10 mouse cellular contexts compared by ENCODE assay signal in the genomic region with DNA sequence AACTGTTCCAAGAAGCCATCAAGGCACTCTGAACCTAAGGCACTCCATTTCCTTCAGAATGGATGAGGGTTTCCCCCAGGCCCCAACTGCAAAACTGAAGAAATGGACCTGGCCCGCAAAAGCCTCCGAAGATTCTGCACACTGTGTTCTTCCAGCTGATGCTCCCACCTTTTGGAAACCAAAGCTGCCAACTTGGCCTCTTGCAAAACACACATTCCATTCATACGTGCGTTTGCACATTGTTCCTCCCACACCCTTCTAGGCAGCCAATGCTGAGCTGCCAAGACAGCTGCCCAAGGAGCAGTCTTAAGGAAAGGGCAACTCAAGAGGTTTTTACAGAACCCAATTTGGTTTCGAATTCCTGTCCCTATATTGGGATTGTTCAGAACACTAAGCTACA. TPM values are rescaled to one million over a fixed set of nuclear protein-coding genes. Genes with fewer than 3 reads are reported as not detected.
DNase-seq lines count a peak whose midpoint lies in the region; ATAC-seq and TF ChIP-seq lines count a peak whose summit lies in the region.
"Had no signal": no experiment of that assay in that cellular context is flagged by ENCODE, and none has a peak within 500 bp of the region (broad histone marks: within the 10 kb centered on the region; RNA-seq: fewer than 3 reads in every experiment).

No protein-coding gene starts in this region.

- ATAC-seq in Patski = peak; percentile 91
- peak; percentile 35; the same call in 1 of the 2 replicates for ATAC-seq in lung, embryonic 15.5 days (ENCODE audit: borderline replicate concordance, extremely low read depth, low FRiP score, low TSS enrichment)
- ATAC-seq in megakaryocyte progenitor cell, adult 5-6 weeks (replicated peaks; ENCODE audit: poor library complexity) = no peak
- ATAC-seq in erythroid progenitor cell, adult 5-6 weeks (replicated peaks; ENCODE audit: low FRiP score, poor library complexity, severe bottlenecking) = no peak

- no peak overlapping the region for H3K9ac ChIP-seq in lung, embryonic 15.5 days
- H3K9ac ChIP-seq: heart, embryonic 13.5 days had no signal

- no peaks in the 10 kb centered on the region for H3K79me2 ChIP-seq in C2C12 (ENCODE audit: control insufficient read depth, insufficient read depth)

- no peaks in the 10 kb centered on the region for H3K9me3 ChIP-seq in lung, embryonic 15.5 days
- H3K9me3 ChIP-seq: heart, embryonic 13.5 days had no signal

- no peak overlapping the region for H3K4me2 ChIP-seq in lung, embryonic 15.5 days
- H3K4me2 ChIP-seq: heart, embryonic 13.5 days had no signal

- no peaks in the 10 kb centered on the region for H3K79me3 ChIP-seq in C2C12 (ENCODE audit: low read depth)

- no peak for DNase-seq in Patski (ENCODE audit: low read depth, low spot score)
- peak; percentile 94 for DNase-seq in gonadal fat pad, adult 2 months (ENCODE audit: low read depth)
- DNase-seq in left cerebral cortex, postnatal 4 days = no peak
- DNase-seq in layer of hippocampus, adult 8-10 months (ENCODE audit: low spot score in 2 of 2) = no peak
- DNase-seq: layer of hippocampus, postnatal 36 days had no signal

- H3K27me3 ChIP-seq in C2C12 (ENCODE audit: control insufficient read depth, insufficient read depth, insufficient read length) (no peaks in the 10 kb centered on the region), Patski (no peaks in the 10 kb centered on the region)
- no peaks in the 10 kb centered on the region for H3K27me3 ChIP-seq in lung, embryonic 15.5 days
- H3K27me3 ChIP-seq: heart, embryonic 13.5 days had no signal

- H3ac ChIP-seq in C2C12 (ENCODE audit: control insufficient read depth, insufficient read length, low read depth) = no peak overlapping the region

- H3K4me3 ChIP-seq in C2C12 (ENCODE audit: insufficient read depth, poor library complexity, severe bottlenecking) = no peak overlapping the region
- H3K4me3 ChIP-seq in lung, embryonic 15.5 days = no peak overlapping the region
- H3K4me3 ChIP-seq: heart, embryonic 13.5 days had no signal

- peak overlapping the region; percentile 25; the same call in 1 of the 2 replicates for H3K27ac ChIP-seq in lung, embryonic 15.5 days
- H3K27ac ChIP-seq: heart, embryonic 13.5 days had no signal

- WGBS in lung, embryonic 15.5 days = 56% methylated on average over 5 of the region's 5 CpGs

- POLR2A ChIA-PET in Patski (lab: Charles Lee) = interaction anchor here (0.6 to 1.3 kb wide), 2 partner anchors 45 to 312 kb away, joined by 3 to 4 read pairs; a partner anchor contains a TSS

- CTCF ChIA-PET in Patski (lab: Charles Lee) = interaction anchor here (0.8 to 2.2 kb wide), 6 partner anchors 9 to 247 kb away, joined by 3 to 8 read pairs (median 4); no protein-coding TSS in a partner anchor

- H3K36me3 ChIP-seq in C2C12 (ENCODE audit: control insufficient read depth, insufficient read depth) = peaks cover 11% of the 10 kb centered on the region
- peaks cover 3% of the 10 kb centered on the region; the same call in 1 of the 2 replicates for H3K36me3 ChIP-seq in lung, embryonic 15.5 days

- no peaks in the 10 kb centered on the region for H3K4me1 ChIP-seq in lung, embryonic 15.5 days
- H3K4me1 ChIP-seq: heart, embryonic 13.5 days had no signal

- in situ Hi-C loops in Patski (cut with MboI; ENCODE audit: low pct_unique_long_range_greater_than_20kb) = loop anchor here (25.0 kb wide), 1 partner anchor 787 kb away; a partner anchor contains a TSS

- TF ChIP-seq CTCF in C2C12 (IDR thresholded peaks at IDR 0.05; ENCODE audit: control insufficient read depth, insufficient read depth, insufficient read length) (no peak), Patski (IDR thresholded peaks at IDR 0.05) (no peak)

- intact Hi-C loops in left cerebral cortex, postnatal 4 days (cut with DNase I) = loop anchor here (10.0 kb wide), 1 partner anchor 214 kb away; no protein-coding TSS in a partner anchor

TF ChIP-seq in C2C12, 6 proteins besides CTCF, POLR2A, EP300 and RAD21:
- no peak for TF ChIP-seq MAX (IDR thresholded peaks at IDR 0.05)
- TF ChIP-seq MYOG (IDR thresholded peaks at IDR 0.05; ENCODE audit: control insufficient read depth, extremely low read depth, insufficient read length) = no peak
- TF ChIP-seq CEBPB (IDR thresholded peaks at IDR 0.05; ENCODE audit: low read depth) = peak; percentile 43
- TF ChIP-seq FOSL1 (IDR thresholded peaks at IDR 0.05; ENCODE audit: insufficient read depth, low read length, poor library complexity, severe bottlenecking) = no peak
- no peak for TF ChIP-seq USF1 (IDR thresholded peaks at IDR 0.05; ENCODE audit: low read depth)

RNA-seq across cellular contexts. Expression of a gene that starts 44.9 kb away (rescaled TPM):
- polyA plus RNA-seq in C2C12 (2012; fragmentation: generic; extraction: Trizol) = 2.2 TPM
- polyA plus RNA-seq in Patski (2021) = 10.3 TPM
- polyA plus RNA-seq in gonadal fat pad, adult 2 months (2012; rRNA removed) = 3.0 and 3.2 TPM in 2 replicates
- polyA plus RNA-seq in lung, embryonic 15.5 days (2015; fragmentation: Nextera tagmentation; extraction: Ambion mirVana) = 7.0 and 9.0 TPM in 2 replicates
- total RNA-seq in megakaryocyte progenitor cell, adult 5-6 weeks (2015) = 1.7 and 5.9 TPM in 2 replicates
- total RNA-seq in megakaryocyte progenitor cell, adult 5-6 weeks (2017) = 3.1 and 3.9 TPM in 2 replicates
- 5.0 TPM in 1 of 2 replicates, not detected in the other for total RNA-seq in erythroid progenitor cell, adult 5-6 weeks (2015; ENCODE audit: low replicate concordance)
- total RNA-seq in erythroid progenitor cell, adult 5-6 weeks (2017; ENCODE audit: low replicate concordance) = 3.2 TPM in 1 of 2 replicates, not detected in the other
- 1 to 10 TPM; 9.0 to 9.7 TPM for total RNA-seq in left cerebral cortex, postnatal 4 days (2021)
- total RNA-seq in layer of hippocampus, adult 8-10 months (2022) = 10 to 100 TPM; 10.6 to 13.4 (median 10.9) TPM

RNA-seq across cellular contexts. Expression of a gene that starts 45.4 kb away (rescaled TPM):
- polyA plus RNA-seq in C2C12 (2012; fragmentation: generic; extraction: Trizol) (4.9 TPM), Patski (2021) (10.2 TPM)
- 8.4 and 9.4 TPM in 2 replicates for polyA plus RNA-seq in gonadal fat pad, adult 2 months (2012; rRNA removed)
- 9.4 and 11.3 TPM in 2 replicates for polyA plus RNA-seq in lung, embryonic 15.5 days (2015; fragmentation: Nextera tagmentation; extraction: Ambion mirVana)
- 2.2 and 3.0 TPM in 2 replicates for total RNA-seq in megakaryocyte progenitor cell, adult 5-6 weeks (2015)
- 2.3 and 5.4 TPM in 2 replicates for total RNA-seq in megakaryocyte progenitor cell, adult 5-6 weeks (2017)
- 0.84 and 6.1 TPM in 2 replicates for total RNA-seq in erythroid progenitor cell, adult 5-6 weeks (2015; ENCODE audit: low replicate concordance)
- 1.4 and 2.8 TPM in 2 replicates for total RNA-seq in erythroid progenitor cell, adult 5-6 weeks (2017; ENCODE audit: low replicate concordance)
- total RNA-seq in left cerebral cortex, postnatal 4 days (2021) = 10 to 100 TPM; 26.0 to 31.8 TPM
- 10 to 100 TPM; 19.6 to 42.2 (median 25.1) TPM for total RNA-seq in layer of hippocampus, adult 8-10 months (2022)

RNA-seq across cellular contexts. Expression of a gene that starts 56.9 kb away (rescaled TPM):
- polyA plus RNA-seq in C2C12 (2012; fragmentation: generic; extraction: Trizol) (3.3 TPM), Patski (2021) (8.9 TPM)
- polyA plus RNA-seq in gonadal fat pad, adult 2 months (2012; rRNA removed) = 2.6 and 2.8 TPM in 2 replicates
- 26.3 and 26.7 TPM in 2 replicates for polyA plus RNA-seq in lung, embryonic 15.5 days (2015; fragmentation: Nextera tagmentation; extraction: Ambion mirVana)
- 15.1 and 20.5 TPM in 2 replicates for total RNA-seq in megakaryocyte progenitor cell, adult 5-6 weeks (2015)
- total RNA-seq in megakaryocyte progenitor cell, adult 5-6 weeks (2017) = 12.7 and 14.6 TPM in 2 replicates
- 15.5 and 21.6 TPM in 2 replicates for total RNA-seq in erythroid progenitor cell, adult 5-6 weeks (2015; ENCODE audit: low replicate concordance)
- total RNA-seq in erythroid progenitor cell, adult 5-6 weeks (2017; ENCODE audit: low replicate concordance) = 9.4 and 24.1 TPM in 2 replicates
- total RNA-seq in left cerebral cortex, postnatal 4 days (2021) = 10 to 100 TPM in 1 of 2 experiments, 1 to 10 TPM in 1; 9.2 to 10.2 TPM
- 10 to 100 TPM in 1 of 4 experiments, 1 to 10 TPM in 3; 6.8 to 10.8 (median 8.9) TPM for total RNA-seq in layer of hippocampus, adult 8-10 months (2022)

RNA-seq across cellular contexts. Expression of a gene that starts 56.9 kb away (rescaled TPM):
- polyA plus RNA-seq in C2C12 (2012; fragmentation: generic; extraction: Trizol) = 3.5 TPM
- polyA plus RNA-seq in Patski (2021) = 11.0 TPM
- 5.3 and 5.6 TPM in 2 replicates for polyA plus RNA-seq in gonadal fat pad, adult 2 months (2012; rRNA removed)
- 22.8 and 23.9 TPM in 2 replicates for polyA plus RNA-seq in lung, embryonic 15.5 days (2015; fragmentation: Nextera tagmentation; extraction: Ambion mirVana)
- 27.5 and 50.9 TPM in 2 replicates for total RNA-seq in megakaryocyte progenitor cell, adult 5-6 weeks (2015)
- total RNA-seq in megakaryocyte progenitor cell, adult 5-6 weeks (2017) = 25.4 and 47.8 TPM in 2 replicates
- total RNA-seq in erythroid progenitor cell, adult 5-6 weeks (2015; ENCODE audit: low replicate concordance) = 21.3 and 31.0 TPM in 2 replicates
- total RNA-seq in erythroid progenitor cell, adult 5-6 weeks (2017; ENCODE audit: low replicate concordance) = 77.3 and 78.6 TPM in 2 replicates
- 1 to 10 TPM; 7.2 to 7.9 TPM for total RNA-seq in left cerebral cortex, postnatal 4 days (2021)
- total RNA-seq in layer of hippocampus, adult 8-10 months (2022) = 1 to 10 TPM in 3 of 4 experiments, under 1 TPM in 1; 0.60 to 2.1 (median 1.7) TPM

Comparison
In these comparisons a context has a peak if more than half of its experiments do, and no peak if none do; other contexts are left out.
1. ATAC-seq: peak in Patski (single experiment) and lung, embryonic 15.5 days (single experiment); none in megakaryocyte progenitor cell, adult 5-6 weeks (single experiment) and erythroid progenitor cell, adult 5-6 weeks (single experiment).